Mouse (Mus musculus): ENCODE measurements around the gene Iqschfp.

DNA sequence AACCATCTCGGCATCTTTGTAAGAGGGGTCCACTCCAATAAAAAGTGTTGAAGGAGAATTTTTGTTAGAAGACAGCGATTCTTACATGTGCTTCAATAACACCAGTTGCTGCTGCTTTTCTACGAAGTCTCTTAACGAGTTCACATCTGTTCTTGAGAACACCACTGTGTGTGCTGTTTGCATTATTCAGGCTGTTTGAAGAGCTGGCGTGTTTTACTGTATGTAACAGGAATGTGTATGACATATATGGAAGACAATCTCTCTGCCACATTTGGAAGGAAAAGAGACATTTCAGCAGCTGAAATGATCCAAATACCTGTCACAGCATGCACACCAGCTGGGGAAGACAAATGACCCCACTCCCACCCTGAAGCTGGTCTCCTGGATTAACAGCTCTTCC lies 578.6 kb downstream of the Iqschfp start:
- TF ChIP-seq CTCF (IDR thresholded peaks at IDR 0.05; ENCODE audit: control insufficient read depth, insufficient read depth, insufficient replicate concordance, low read depth, low read length) (no peak), POLR2A (IDR thresholded peaks at IDR 0.05; ENCODE audit: control insufficient read depth, low read depth, low read length) (no peak)
